Mouse (Mus musculus): Measurements from ENCODE around the gene Harbi1. TPM values are rescaled to one million over a fixed set of nuclear protein-coding genes. Genes with fewer than 3 reads are reported as not detected.

Harbi1 gene
- 10 to 100 TPM in 7 of 26 experiments, 1 to 10 TPM in 19; 2.0 to 20.3 (median 6.0) TPM for total RNA-seq (2018; cell fraction: chromatin; rRNA removed)
- 1 to 10 TPM in 25 of 26 experiments, under 1 TPM in 1; 0.48 to 8.3 (median 5.1) TPM for total RNA-seq (2018; cell fraction: cytosol; rRNA removed)
- total RNA-seq (2018; cell fraction: nucleus; rRNA removed), result 10 to 100 TPM in 5 of 26 experiments, 1 to 10 TPM in 21; 1.4 to 15.6 (median 5.5) TPM
- 2.3 to 5.9 TPM (median 4.5 TPM) in 3 replicates for polyA plus RNA-seq (2018)

GRCm38 (mm10) chr2:91710272-91711234, at the start of gene Harbi1, which contains the start of gene Atg13:
Gene Harbi1 (plus strand): TSS chr2:91710852.
Gene Atg13 (minus strand): TSS chr2:91710576.
- Histone ChIP-seq H3K27ac (peak within 1 kb of the TSS; percentile 90), H3K4me3 (ENCODE audit: inconsistent target) (peak within 1 kb of the TSS; percentile 91), H3K79me2 (ENCODE audit: inconsistent target) (peaks cover 47% of the 10 kb centered on the region), H3K36me3 (ENCODE audit: inconsistent target) (no peaks in the 10 kb centered on the region)
- under 1% methylated on average over 56 of the region's 66 CpGs for WGBS (ENCODE audit: missing documents)

- no peak overlapping the region for H3K27ac ChIP-seq
- 71% methylated on average over 6 of the region's 6 CpGs for WGBS (ENCODE audit: missing documents)
- H3K79me2 ChIP-seq (ENCODE audit: inconsistent target), result no peaks in the 10 kb centered on the region
- H3K36me3 ChIP-seq (ENCODE audit: inconsistent target), result peaks cover 70% of the 10 kb centered on the region
- H3K4me3 ChIP-seq (ENCODE audit: inconsistent target), result no peak overlapping the region
Observed at GRCm38 (mm10) chr2:91660981-91661380, 49.7 kb upstream of the Harbi1 start.

DNA sequence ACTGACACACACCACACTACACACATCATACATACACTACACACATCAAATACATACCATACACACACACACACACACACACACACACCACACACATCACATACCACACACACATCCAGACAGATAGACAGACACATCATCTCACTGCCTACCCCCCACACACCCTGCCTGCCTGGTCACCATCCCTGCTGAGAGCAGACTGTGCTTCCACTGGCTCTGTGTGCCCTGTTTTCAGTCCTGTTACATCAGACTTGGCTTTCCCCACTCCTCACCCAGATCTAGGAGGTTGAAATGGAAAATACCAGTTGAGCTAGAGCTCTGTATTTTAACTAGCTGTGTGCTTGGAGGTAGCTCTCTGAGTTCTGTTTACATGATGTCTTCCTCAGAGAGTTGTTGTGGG, 45.9 kb upstream of the Harbi1 start:
- Histone ChIP-seq H3K79me2 (ENCODE audit: inconsistent target) (no peaks in the 10 kb centered on the region), H3K27ac (no peak overlapping the region)

DNA sequence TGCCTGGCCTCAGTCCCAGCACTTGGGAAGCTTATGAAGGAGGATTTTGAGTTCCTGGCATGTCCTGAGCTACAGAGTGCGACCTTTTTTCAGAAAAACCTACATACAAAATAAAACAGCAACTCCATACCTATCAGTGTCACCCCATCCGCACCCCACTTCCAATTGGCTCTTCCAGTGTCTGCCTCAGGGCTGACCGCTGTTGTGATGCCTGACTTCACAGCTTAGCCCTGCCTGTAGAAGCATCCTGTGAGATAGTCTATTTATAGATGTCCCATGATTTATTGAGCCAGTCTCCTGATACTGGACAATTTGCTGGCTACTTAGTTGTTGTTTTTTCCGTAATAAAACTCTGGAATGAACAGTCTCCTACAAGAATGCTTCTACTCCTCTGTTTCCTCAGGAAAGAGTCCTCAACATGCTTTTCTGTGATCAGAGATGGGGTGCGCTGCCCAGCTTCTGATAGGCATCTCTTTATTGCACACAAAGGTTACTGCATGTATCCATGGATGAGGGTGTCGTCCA, 44.2 kb upstream of the Harbi1 start:
- Histone ChIP-seq H3K79me2 (ENCODE audit: inconsistent target) (no peaks in the 10 kb centered on the region), H3K4me3 (ENCODE audit: inconsistent target) (no peak overlapping the region), H3K27ac (no peak overlapping the region), H3K36me3 (ENCODE audit: inconsistent target) (peaks cover 80% of the 10 kb centered on the region)
- WGBS (ENCODE audit: missing documents), result 97% methylated on average over 6 of the region's 6 CpGs

More for the DNA sequence above, 45.9 kb upstream of the Harbi1 start:
- Histone ChIP-seq H3K36me3 (ENCODE audit: inconsistent target) (peaks cover 70% of the 10 kb centered on the region), H3K4me3 (ENCODE audit: inconsistent target) (no peak overlapping the region)

GRCm38 (mm10) chr2:91667747-91668146, 42.9 kb upstream of the Harbi1 start:
- no peak overlapping the region for H3K4me3 ChIP-seq (ENCODE audit: inconsistent target)
- no peaks in the 10 kb centered on the region for H3K79me2 ChIP-seq (ENCODE audit: inconsistent target)
- WGBS (ENCODE audit: missing documents), result 88% methylated on average over 2 of the region's 2 CpGs
- H3K27ac ChIP-seq, result no peak overlapping the region
- peaks cover 78% of the 10 kb centered on the region for H3K36me3 ChIP-seq (ENCODE audit: inconsistent target)

- Histone ChIP-seq H3K27ac (no peak overlapping the region), H3K4me3 (ENCODE audit: inconsistent target) (no peak overlapping the region), H3K79me2 (ENCODE audit: inconsistent target) (no peaks in the 10 kb centered on the region), H3K36me3 (ENCODE audit: inconsistent target) (peaks cover 66% of the 10 kb centered on the region)
- WGBS (ENCODE audit: missing documents), result 93% methylated on average over 8 of the region's 8 CpGs
Observed at GRCm38 (mm10) chr2:91669326-91669725, 41.3 kb upstream of the Harbi1 start.

DNA sequence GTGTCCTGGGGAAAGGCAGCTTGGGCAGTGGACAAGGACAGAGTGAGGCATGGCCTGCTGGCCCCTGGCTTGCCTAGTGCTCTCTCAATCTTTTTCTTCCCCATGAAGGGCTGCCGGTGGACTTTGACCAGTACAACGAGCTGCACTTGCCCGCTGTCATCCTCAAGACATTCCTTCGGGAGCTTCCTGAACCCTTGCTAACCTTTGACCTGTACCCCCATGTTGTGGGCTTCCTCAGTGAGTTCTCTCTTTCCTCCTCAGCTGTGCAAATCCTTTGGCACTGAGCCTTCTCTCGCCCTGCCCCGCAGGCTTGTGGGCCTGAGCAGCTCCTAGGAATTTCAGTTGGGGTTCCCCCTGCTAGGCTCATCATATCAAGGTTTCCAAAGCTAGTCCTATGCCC, 40.6 kb upstream of the Harbi1 start:
- Histone ChIP-seq H3K36me3 (ENCODE audit: inconsistent target) (peaks cover 67% of the 10 kb centered on the region), H3K79me2 (ENCODE audit: inconsistent target) (no peaks in the 10 kb centered on the region), H3K27ac (no peak overlapping the region), H3K4me3 (ENCODE audit: inconsistent target) (no peak overlapping the region)
- WGBS (ENCODE audit: missing documents), result 96% methylated on average over 6 of the region's 6 CpGs

GRCm38 (mm10) chr2:91673587-91673986, 37.1 kb upstream of the Harbi1 start:
- H3K36me3 ChIP-seq (ENCODE audit: inconsistent target), result peaks cover 72% of the 10 kb centered on the region
- no peaks in the 10 kb centered on the region for H3K79me2 ChIP-seq (ENCODE audit: inconsistent target)
- no peak overlapping the region for H3K4me3 ChIP-seq (ENCODE audit: inconsistent target)
- WGBS (ENCODE audit: missing documents), result 94% methylated on average over 2 of the region's 2 CpGs
- H3K27ac ChIP-seq, result no peak overlapping the region

- Histone ChIP-seq H3K4me3 (ENCODE audit: inconsistent target) (no peak overlapping the region), H3K27ac (no peak overlapping the region), H3K36me3 (ENCODE audit: inconsistent target) (peaks cover 72% of the 10 kb centered on the region), H3K79me2 (ENCODE audit: inconsistent target) (no peaks in the 10 kb centered on the region)
- 92% methylated on average over 5 of the region's 5 CpGs for WGBS (ENCODE audit: missing documents)
Observed at GRCm38 (mm10) chr2:91674895-91675294, 35.8 kb upstream of the Harbi1 start.

- 71% methylated on average over 2 of the region's 2 CpGs for WGBS (ENCODE audit: missing documents)
- H3K79me2 ChIP-seq (ENCODE audit: inconsistent target), result no peaks in the 10 kb centered on the region
- H3K4me3 ChIP-seq (ENCODE audit: inconsistent target), result no peak overlapping the region
- peaks cover 72% of the 10 kb centered on the region for H3K36me3 ChIP-seq (ENCODE audit: inconsistent target)
- H3K27ac ChIP-seq, result no peak overlapping the region
Observed at GRCm38 (mm10) chr2:91676420-91676819, 34.2 kb upstream of the Harbi1 start.

DNA sequence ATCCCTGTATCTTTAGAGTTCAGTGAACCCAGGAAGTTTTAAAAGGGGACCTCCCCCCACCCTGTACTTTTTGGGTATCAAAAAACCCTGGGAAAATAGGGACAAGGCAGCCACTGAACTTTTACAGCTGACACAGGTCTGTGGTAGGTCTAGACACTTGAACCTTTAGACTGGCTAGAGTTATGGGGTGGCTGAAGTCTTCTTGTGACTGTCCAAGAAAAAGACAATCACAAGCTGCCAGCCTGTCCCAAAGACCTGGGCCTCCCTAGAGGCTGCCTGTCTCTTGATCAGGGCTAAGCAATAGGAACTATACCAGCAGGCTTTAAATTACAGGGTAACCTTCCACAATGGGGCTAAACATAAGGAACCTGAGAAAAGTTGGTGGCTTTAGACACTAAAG, 33.7 kb upstream of the Harbi1 start:
- H3K4me3 ChIP-seq (ENCODE audit: inconsistent target), result no peak overlapping the region
- no peaks in the 10 kb centered on the region for H3K79me2 ChIP-seq (ENCODE audit: inconsistent target)
- no peak overlapping the region for H3K27ac ChIP-seq
- H3K36me3 ChIP-seq (ENCODE audit: inconsistent target), result peaks cover 78% of the 10 kb centered on the region

DNA sequence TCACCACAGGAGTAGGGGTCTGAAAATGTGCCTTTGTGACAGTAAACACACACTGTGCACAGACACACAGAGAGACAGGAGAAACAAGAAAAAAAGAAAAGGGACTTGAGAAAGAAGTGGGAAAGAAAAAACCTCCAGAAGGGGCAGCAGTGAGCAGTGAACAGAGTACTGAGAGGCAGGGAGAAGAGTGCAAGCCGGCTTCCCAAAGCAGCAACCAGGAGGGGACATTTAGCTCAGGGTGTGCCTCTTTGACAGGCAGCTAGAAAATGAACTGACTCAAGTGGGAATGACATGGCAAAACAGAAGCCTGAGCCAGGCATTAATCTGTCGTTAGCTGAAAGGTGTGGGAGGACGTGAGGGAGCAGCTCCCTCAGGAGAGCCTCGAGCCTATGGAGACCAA, 27.8 kb upstream of the Harbi1 start:
- Histone ChIP-seq H3K79me2 (ENCODE audit: inconsistent target) (no peaks in the 10 kb centered on the region), H3K36me3 (ENCODE audit: inconsistent target) (peaks cover 71% of the 10 kb centered on the region), H3K4me3 (ENCODE audit: inconsistent target) (no peak overlapping the region), H3K27ac (no peak overlapping the region)
- WGBS (ENCODE audit: missing documents), result 81% methylated on average over 4 of the region's 4 CpGs

DNA sequence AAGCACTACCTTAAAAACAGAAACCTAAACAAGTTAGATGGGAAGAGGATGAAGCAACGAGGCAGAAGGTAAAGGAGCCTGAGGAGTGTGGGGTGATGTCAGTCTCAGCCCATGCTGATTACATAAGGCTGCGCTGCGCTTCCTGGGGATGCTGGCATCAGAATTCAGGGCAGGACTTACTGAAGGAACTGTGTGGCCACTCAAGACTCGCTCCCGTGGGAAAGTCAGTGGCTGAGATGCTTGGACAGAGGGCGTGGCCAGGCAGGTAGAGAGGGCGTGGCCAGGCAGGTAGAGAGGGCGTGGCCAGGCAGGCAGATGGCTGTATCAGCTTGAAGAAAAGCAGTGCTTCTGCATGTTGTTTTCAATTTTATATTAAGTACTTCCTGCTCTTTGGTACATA, 26.7 kb upstream of the Harbi1 start:
- H3K36me3 ChIP-seq (ENCODE audit: inconsistent target), result peaks cover 70% of the 10 kb centered on the region
- H3K79me2 ChIP-seq (ENCODE audit: inconsistent target), result no peaks in the 10 kb centered on the region
- 86% methylated on average over 8 of the region's 8 CpGs for WGBS (ENCODE audit: missing documents)
- H3K4me3 ChIP-seq (ENCODE audit: inconsistent target), result no peak overlapping the region
- no peak overlapping the region for H3K27ac ChIP-seq

DNA sequence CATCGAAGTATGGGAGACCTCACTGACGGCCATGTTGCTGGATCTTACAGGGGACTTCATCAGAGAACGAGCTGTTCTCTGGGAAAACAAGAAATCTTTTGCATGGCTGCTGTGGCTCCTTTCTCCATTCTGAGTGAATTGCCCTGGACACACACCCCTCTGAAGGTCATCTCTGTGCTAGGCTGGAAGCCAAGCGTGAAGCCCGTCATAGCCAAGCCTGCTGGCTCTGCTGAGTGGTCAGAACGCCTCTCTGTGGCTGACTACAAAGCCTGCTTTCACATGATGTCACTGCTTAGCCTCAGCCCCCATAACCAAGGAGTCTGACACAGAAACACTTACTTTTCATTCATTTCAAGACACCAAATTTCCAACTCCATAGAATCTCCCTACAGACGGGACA, 21.2 kb upstream of the Harbi1 start:
- no peaks in the 10 kb centered on the region for H3K79me2 ChIP-seq (ENCODE audit: inconsistent target)
- H3K36me3 ChIP-seq (ENCODE audit: inconsistent target), result peaks cover 55% of the 10 kb centered on the region
- no peak overlapping the region for H3K27ac ChIP-seq
- WGBS (ENCODE audit: missing documents), result 96% methylated on average over 7 of the region's 7 CpGs
- no peak overlapping the region for H3K4me3 ChIP-seq (ENCODE audit: inconsistent target)

Data from macrophage (primary cell).